Mouse (Mus musculus): ENCODE results near the gene Cntn1. TPM values are rescaled to one million over a fixed set of nuclear protein-coding genes. Genes with fewer than 3 reads are reported as not detected.

Cntn1 gene
- polyA plus RNA-seq, 1 experiment from 2014 or later = 3.1 TPM

- ATAC-seq (ENCODE audit: insufficient number of reproducible peaks, insufficient read depth, low FRiP score, low TSS enrichment) = no peak
- H3K4me1 ChIP-seq = no peaks in the 10 kb centered on the region
- WGBS = 78% methylated on average over 4 of the region's 4 CpGs
- no peaks in the 10 kb centered on the region for H3K27me3 ChIP-seq
- no peak overlapping the region for H3K27ac ChIP-seq
- H3K9ac ChIP-seq = no peak overlapping the region
- no peaks in the 10 kb centered on the region for H3K36me3 ChIP-seq
- H3K4me3 ChIP-seq = no peak overlapping the region
- no peaks in the 10 kb centered on the region for H3K9me3 ChIP-seq
- H3K4me2 ChIP-seq (replicated peaks) = no peak overlapping the region
These were observed 155.7 kb downstream of the Cntn1 start for GRCm38 (mm10) chr15:92206695-92207094.

- ATAC-seq (ENCODE audit: insufficient number of reproducible peaks, insufficient read depth, low FRiP score, low TSS enrichment) = no peak
- Histone ChIP-seq H3K4me1 (no peaks in the 10 kb centered on the region), H3K36me3 (no peaks in the 10 kb centered on the region), H3K27ac (no peak overlapping the region), H3K4me2 (replicated peaks) (no peak overlapping the region), H3K4me3 (no peak overlapping the region), H3K9ac (no peak overlapping the region), H3K27me3 (no peaks in the 10 kb centered on the region), H3K9me3 (no peaks in the 10 kb centered on the region)
- WGBS = 94% methylated on average over 1 of the region's 1 CpGs
These were observed 158.8 kb downstream of the Cntn1 start for GRCm38 (mm10) chr15:92209778-92210177.

GRCm38 (mm10) chr15:92210486-92211235 is 159.7 kb downstream of the Cntn1 start:
- 78% methylated on average over 7 of the region's 7 CpGs for WGBS
- ATAC-seq (ENCODE audit: insufficient number of reproducible peaks, insufficient read depth, low FRiP score, low TSS enrichment) = no peak
- no peaks in the 10 kb centered on the region for H3K27me3 ChIP-seq
- H3K36me3 ChIP-seq = no peaks in the 10 kb centered on the region
- H3K4me3 ChIP-seq = no peak overlapping the region
- H3K9ac ChIP-seq = no peak overlapping the region
- no peak overlapping the region for H3K27ac ChIP-seq
- H3K4me2 ChIP-seq (replicated peaks) = no peak overlapping the region
- H3K9me3 ChIP-seq = no peaks in the 10 kb centered on the region
- H3K4me1 ChIP-seq = no peaks in the 10 kb centered on the region

DNA sequence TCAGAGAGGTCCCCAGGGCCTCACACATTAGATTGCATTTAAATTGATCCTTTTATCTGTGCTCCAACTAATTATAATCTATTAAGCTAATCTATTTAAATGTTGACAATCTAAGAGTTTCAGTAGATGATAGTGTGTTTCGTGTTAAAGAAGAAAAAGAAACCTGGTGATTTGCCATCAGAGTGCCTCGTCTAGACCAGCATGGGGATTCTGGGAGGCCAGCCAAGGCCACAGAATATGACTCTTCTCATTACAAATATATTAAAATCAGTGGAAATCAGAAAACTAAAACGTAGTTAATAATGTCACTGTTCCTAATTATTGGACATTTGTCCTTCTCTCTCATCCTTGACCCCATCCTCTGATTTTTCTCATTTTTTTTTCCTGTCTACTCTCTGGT is 164.9 kb downstream of the Cntn1 start:
- 53% methylated on average over 3 of the region's 3 CpGs for WGBS
- no peak for ATAC-seq (ENCODE audit: insufficient number of reproducible peaks, insufficient read depth, low FRiP score, low TSS enrichment)
- Histone ChIP-seq H3K27ac (no peak overlapping the region), H3K4me2 (replicated peaks) (no peak overlapping the region), H3K4me3 (no peak overlapping the region), H3K27me3 (no peaks in the 10 kb centered on the region), H3K9me3 (no peaks in the 10 kb centered on the region), H3K4me1 (no peaks in the 10 kb centered on the region), H3K9ac (no peak overlapping the region), H3K36me3 (no peaks in the 10 kb centered on the region)

GRCm38 (mm10) chr15:92221446-92221845 is 170.5 kb downstream of the Cntn1 start:
- WGBS = 71% methylated on average over 2 of the region's 2 CpGs
- Histone ChIP-seq H3K4me2 (replicated peaks) (no peak overlapping the region), H3K4me3 (no peak overlapping the region), H3K36me3 (no peaks in the 10 kb centered on the region), H3K27ac (no peak overlapping the region), H3K27me3 (no peaks in the 10 kb centered on the region), H3K9me3 (no peaks in the 10 kb centered on the region), H3K4me1 (no peaks in the 10 kb centered on the region), H3K9ac (no peak overlapping the region)
- ATAC-seq (ENCODE audit: insufficient number of reproducible peaks, insufficient read depth, low FRiP score, low TSS enrichment) = no peak

DNA sequence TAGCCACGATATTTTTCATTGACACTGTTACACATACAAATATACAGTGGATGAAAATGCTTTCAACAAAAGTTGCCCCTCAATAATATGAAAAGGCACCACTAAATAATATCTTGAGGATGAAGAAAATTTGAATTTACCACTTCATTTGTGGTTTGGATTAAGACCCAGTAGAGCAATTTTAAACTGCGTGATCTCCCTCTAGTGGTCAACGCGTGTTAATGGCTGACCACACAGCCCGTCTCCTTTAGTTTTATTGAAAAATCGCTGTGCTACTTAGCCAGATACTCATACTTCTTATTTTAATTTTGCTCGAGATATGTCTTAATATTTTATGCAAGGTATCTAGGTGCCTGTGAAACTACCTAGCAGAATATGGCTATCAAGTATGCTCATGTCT is 180.4 kb downstream of the Cntn1 start:
- Histone ChIP-seq H3K4me3 (no peak overlapping the region), H3K9ac (no peak overlapping the region), H3K4me1 (no peaks in the 10 kb centered on the region), H3K27me3 (no peaks in the 10 kb centered on the region), H3K4me2 (replicated peaks) (no peak overlapping the region), H3K9me3 (no peaks in the 10 kb centered on the region), H3K27ac (no peak overlapping the region), H3K36me3 (no peaks in the 10 kb centered on the region)
- no peak for ATAC-seq (ENCODE audit: insufficient number of reproducible peaks, insufficient read depth, low FRiP score, low TSS enrichment)
- 17% methylated on average over 7 of the region's 7 CpGs for WGBS

- Histone ChIP-seq H3K9me3 (no peaks in the 10 kb centered on the region), H3K27ac (no peak overlapping the region), H3K9ac (no peak overlapping the region), H3K36me3 (no peaks in the 10 kb centered on the region), H3K4me2 (replicated peaks) (no peak overlapping the region), H3K27me3 (no peaks in the 10 kb centered on the region), H3K4me3 (no peak overlapping the region), H3K4me1 (no peaks in the 10 kb centered on the region)
- 77% methylated on average over 6 of the region's 6 CpGs for WGBS
- no peak for ATAC-seq (ENCODE audit: insufficient number of reproducible peaks, insufficient read depth, low FRiP score, low TSS enrichment)
These were observed 184.9 kb downstream of the Cntn1 start for GRCm38 (mm10) chr15:92235836-92236235.

GRCm38 (mm10) chr15:92264980-92265707 is 214.2 kb downstream of the Cntn1 start:
- H3K27me3 ChIP-seq = no peaks in the 10 kb centered on the region
- H3K4me1 ChIP-seq = 0 out of 2 replicates have a peak, but pooled peaks cover 2% of the 10 kb centered on the region
- H3K4me2 ChIP-seq (replicated peaks) = no peak overlapping the region
- H3K9me3 ChIP-seq = no peaks in the 10 kb centered on the region
- H3K4me3 ChIP-seq = no peak overlapping the region
- 33% methylated on average over 7 of the region's 7 CpGs for WGBS
- H3K27ac ChIP-seq = no peak overlapping the region
- no peak overlapping the region for H3K9ac ChIP-seq
- no peak for ATAC-seq (ENCODE audit: insufficient number of reproducible peaks, insufficient read depth, low FRiP score, low TSS enrichment)
- H3K36me3 ChIP-seq = no peaks in the 10 kb centered on the region

DNA sequence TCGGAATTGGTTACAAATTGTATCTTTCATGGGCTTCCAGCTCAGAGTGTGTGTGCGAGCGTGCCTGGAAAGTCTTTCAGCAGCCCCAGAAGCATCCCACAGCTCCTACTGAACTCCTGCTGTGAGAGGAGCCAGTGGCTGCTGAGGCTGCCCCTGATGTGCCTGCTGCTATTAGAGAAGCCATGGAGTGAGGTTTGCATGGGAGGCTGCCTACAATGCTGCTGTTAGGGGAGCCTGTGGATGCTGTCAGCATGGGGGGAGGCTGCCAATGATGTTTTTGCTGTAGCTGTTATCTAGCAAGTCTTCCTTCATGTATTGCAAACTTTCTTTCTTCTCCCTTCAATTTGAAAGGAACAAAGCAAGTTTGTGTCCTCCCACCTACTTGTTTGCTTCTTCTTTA is 217.4 kb downstream of the Cntn1 start:
- H3K36me3 ChIP-seq = no peaks in the 10 kb centered on the region
- no peaks in the 10 kb centered on the region for H3K9me3 ChIP-seq
- WGBS = 40% methylated on average over 3 of the region's 3 CpGs
- no peak overlapping the region for H3K9ac ChIP-seq
- 0 out of 2 replicates have a peak, but pooled peaks cover 2% of the 10 kb centered on the region for H3K4me1 ChIP-seq
- no peak for ATAC-seq (ENCODE audit: insufficient number of reproducible peaks, insufficient read depth, low FRiP score, low TSS enrichment)
- H3K4me3 ChIP-seq = no peak overlapping the region
- H3K27ac ChIP-seq = no peak overlapping the region
- H3K27me3 ChIP-seq = no peaks in the 10 kb centered on the region
- no peak overlapping the region for H3K4me2 ChIP-seq (replicated peaks)

- Histone ChIP-seq H3K4me1 (0 out of 2 replicates have a peak, but pooled peaks cover 2% of the 10 kb centered on the region), H3K27ac (no peak overlapping the region), H3K9me3 (no peaks in the 10 kb centered on the region), H3K9ac (no peak overlapping the region), H3K27me3 (no peaks in the 10 kb centered on the region), H3K4me3 (no peak overlapping the region), H3K4me2 (replicated peaks) (no peak overlapping the region), H3K36me3 (no peaks in the 10 kb centered on the region)
- WGBS = 78% methylated on average over 18 of the region's 18 CpGs
- ATAC-seq (ENCODE audit: insufficient number of reproducible peaks, insufficient read depth, low FRiP score, low TSS enrichment) = no peak
These were observed 217.9 kb downstream of the Cntn1 start for GRCm38 (mm10) chr15:92268741-92269322.

DNA sequence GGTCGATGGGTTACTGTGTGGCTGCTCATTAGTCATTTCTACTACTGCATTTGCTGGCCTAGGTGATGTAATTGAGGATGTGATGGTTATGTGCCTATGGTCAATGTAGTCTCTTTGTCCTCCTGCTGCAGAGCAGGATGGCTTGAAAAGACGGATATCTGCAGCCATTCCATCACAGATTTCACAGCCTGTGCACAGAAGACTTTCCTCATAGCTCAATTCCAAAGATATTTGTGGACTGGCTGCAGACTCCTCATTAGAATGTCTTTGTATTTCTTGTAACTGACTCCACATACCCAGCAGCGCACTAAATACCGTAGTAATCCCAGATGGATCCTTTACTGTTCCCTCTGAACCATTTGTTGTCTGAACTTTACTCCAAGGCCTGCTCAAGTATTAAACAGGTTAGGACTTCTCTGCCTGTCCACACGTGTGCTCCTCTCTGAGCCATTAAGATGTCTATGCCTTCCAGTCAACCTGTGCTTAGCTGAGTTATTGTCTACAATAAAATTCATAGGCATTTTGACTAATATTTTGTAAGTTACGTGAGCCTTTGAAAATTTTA is 220.9 kb downstream of the Cntn1 start:
- Histone ChIP-seq H3K36me3 (no peaks in the 10 kb centered on the region), H3K9ac (no peak overlapping the region), H3K9me3 (no peaks in the 10 kb centered on the region), H3K4me2 (replicated peaks) (no peak overlapping the region), H3K27me3 (no peaks in the 10 kb centered on the region), H3K4me1 (0 out of 2 replicates have a peak, but pooled peaks cover 4% of the 10 kb centered on the region), H3K4me3 (no peak overlapping the region), H3K27ac (no peak overlapping the region)
- no peak for ATAC-seq (ENCODE audit: insufficient number of reproducible peaks, insufficient read depth, low FRiP score, low TSS enrichment)
- WGBS = 65% methylated on average over 6 of the region's 6 CpGs
